Mouse (Mus musculus) myocyte (in vitro differentiated cells): ENCODE results near the gene Slc26a1.

Source experiments
- CEBPB ChIP-seq: IDR thresholded peaks from 2 replicates; pipeline ENCODE4 v1.6.1; 2011; ENCODE audit warnings: mild to moderate bottlenecking, moderate library complexity; ENCODE audit not compliant: poor library complexity, insufficient read depth, severe bottlenecking
- E2F4 ChIP-seq: IDR thresholded peaks from one replicate; pipeline ENCODE4 v1.6.1; 2011; ENCODE audit warnings: mild to moderate bottlenecking, control low read depth, moderate library complexity; ENCODE audit not compliant: insufficient read depth
- MAX ChIP-seq: IDR thresholded peaks from one replicate; pipeline ENCODE4 v1.6.1; 2011; ENCODE audit warnings: low read depth, mild to moderate bottlenecking, control low read depth
- MYOD1 ChIP-seq, 3 experiments: IDR thresholded peaks; one replicate each; pipeline ENCODE4 v1.6.1; 2011; ENCODE audit warnings: control low read depth in 2 of 3, low read depth in 2 of 3, mild to moderate bottlenecking in 2 of 3, moderate library complexity in 1 of 3; ENCODE audit not compliant: insufficient read length in 2 of 3, control insufficient read depth in 1 of 3
- MYOG ChIP-seq, 3 experiments: IDR thresholded peaks; one replicate each; pipeline ENCODE4 v1.6.1; 2011; ENCODE audit warnings: control low read depth in 2 of 3, low read depth in 2 of 3, mild to moderate bottlenecking in 2 of 3; ENCODE audit not compliant: insufficient read length in 2 of 3, control insufficient read depth in 1 of 3, insufficient read depth in 1 of 3
- POLR2A ChIP-seq: IDR thresholded peaks from one replicate; pipeline ENCODE4 v1.6.1; 2011; ENCODE audit warnings: low read depth, mild to moderate bottlenecking, control low read depth, moderate library complexity; ENCODE audit not compliant: insufficient read length
- POLR2AphosphoS2 ChIP-seq: IDR thresholded peaks from one replicate; pipeline ENCODE4 v1.6.1; 2011; ENCODE audit warnings: low read depth, control low read depth; ENCODE audit not compliant: insufficient read length
- REST ChIP-seq: IDR thresholded peaks from one replicate; pipeline ENCODE4 v1.6.1; 2011; ENCODE audit warnings: mild to moderate bottlenecking, control low read depth, moderate library complexity; ENCODE audit not compliant: insufficient read depth, insufficient read length
- SRF ChIP-seq: IDR thresholded peaks from one replicate; pipeline ENCODE4 v1.6.1; 2011; ENCODE audit warnings: low read depth; ENCODE audit not compliant: control insufficient read depth, insufficient read length
- TCF12 ChIP-seq: IDR thresholded peaks from one replicate; pipeline ENCODE4 v1.6.1; 2011; ENCODE audit warnings: mild to moderate bottlenecking, control low read depth; ENCODE audit not compliant: poor library complexity, insufficient read depth, severe bottlenecking
- TCF3 ChIP-seq: IDR thresholded peaks from one replicate; pipeline ENCODE4 v1.6.1; 2011; ENCODE audit warnings: low read depth, control low read depth; ENCODE audit not compliant: insufficient read length
- USF1 ChIP-seq: IDR thresholded peaks from one replicate; pipeline ENCODE4 v1.6.1; 2011; ENCODE audit warnings: low read depth, mild to moderate bottlenecking, control low read depth, moderate library complexity

- no peak for TF ChIP-seq MAX
- TF ChIP-seq POLR2A: no peak
- TF ChIP-seq SRF: no peak
- no peak for TF ChIP-seq TCF12
- no peak for TF ChIP-seq USF1
- no peak for TF ChIP-seq TCF3
- no peak for TF ChIP-seq CEBPB
- peak; percentile 58 for TF ChIP-seq POLR2AphosphoS2
- TF ChIP-seq E2F4: no peak
- no peak for TF ChIP-seq MYOG (IDR thresholded peaks at IDR 0.05; ENCODE audit: control insufficient read depth in 1 of 3, insufficient read depth in 1 of 3, insufficient read length in 2 of 3, low read depth in 2 of 3)
- no peak for TF ChIP-seq REST
- TF ChIP-seq MYOD1 (IDR thresholded peaks at IDR 0.05; ENCODE audit: control insufficient read depth in 1 of 3, insufficient read length in 2 of 3, low read depth in 2 of 3): no peak
Measured at GRCm38 (mm10) chr5:108648937-108649576, 26.3 kb downstream of the Slc26a1 start.
